Mouse (Mus musculus) liver, embryonic 12.5 days (tissue): ENCODE data around the gene Inpp4b. TPM values are rescaled to one million over a fixed set of nuclear protein-coding genes. Genes with fewer than 3 reads are reported as not detected.

Source experiments
- ATAC-seq: fragments of 200-750 bp; cut with Nextera tagmentation; 2 replicates; pipeline ENCODE4 v1.8.0; 2017; ENCODE audit warnings: moderate number of reproducible peaks, mild to moderate bottlenecking, moderate library complexity
- H3K27ac ChIP-seq: fragments of 300-500 bp; sonication (generic); 2 replicates; pipeline ENCODE4 v1.5.1; 2016; ENCODE audit warnings: mild to moderate bottlenecking
- H3K27me3 ChIP-seq: fragments of 300-500 bp; sonication (generic); replicated peaks from 2 replicates; pipeline ENCODE4 v1.6.1; 2016; ENCODE audit warnings: mild to moderate bottlenecking, moderate library complexity
- H3K36me3 ChIP-seq: fragments of 300-500 bp; sonication (generic); 2 replicates; pipeline ENCODE4 v1.6.1; 2016; ENCODE audit warnings: mild to moderate bottlenecking, moderate library complexity
- H3K4me1 ChIP-seq: fragments of 300-500 bp; sonication (generic); 2 replicates; pipeline ENCODE4 v1.6.1; 2016
- H3K4me2 ChIP-seq: fragments of 300-500 bp; sonication (generic); 2 replicates; pipeline ENCODE4 v1.6.1; 2016; ENCODE audit warnings: mild to moderate bottlenecking, moderate library complexity
- H3K4me3 ChIP-seq: fragments of 300-500 bp; sonication (generic); 2 replicates; pipeline ENCODE4 v1.5.1; 2016; ENCODE audit warnings: mild to moderate bottlenecking, moderate library complexity
- H3K9ac ChIP-seq: fragments of 300-500 bp; sonication (generic); 2 replicates; pipeline ENCODE4 v1.6.1; 2016; ENCODE audit warnings: mild to moderate bottlenecking, moderate library complexity
- H3K9me3 ChIP-seq: fragments of 300-500 bp; sonication (generic); replicated peaks from 2 replicates; pipeline ENCODE4 v1.6.1; 2016; ENCODE audit warnings: mild to moderate bottlenecking, moderate library complexity
- WGBS: fragments of 180-500 bp; shearing (Covaris S2); methylation state at CpG from one replicate; pipeline ENCODE4 v1.1.7; 2016; ENCODE audit not compliant: insufficient replicate concordance; 5-methylcytosine and 5-hydroxymethylcytosine counted together
- polyA plus RNA-seq: library from polyadenylated mRNA; unstranded; fragments of >200 nt; fragmentation: Nextera tagmentation; extraction: Ambion mirVana; gene quantifications from 2 replicates; pipeline ENCODE4 v1.2.1, GENCODE M21; 2016

Gene Inpp4b
- polyA plus RNA-seq, 1 experiment from 2014 or later, result 2.5 TPM

DNA sequence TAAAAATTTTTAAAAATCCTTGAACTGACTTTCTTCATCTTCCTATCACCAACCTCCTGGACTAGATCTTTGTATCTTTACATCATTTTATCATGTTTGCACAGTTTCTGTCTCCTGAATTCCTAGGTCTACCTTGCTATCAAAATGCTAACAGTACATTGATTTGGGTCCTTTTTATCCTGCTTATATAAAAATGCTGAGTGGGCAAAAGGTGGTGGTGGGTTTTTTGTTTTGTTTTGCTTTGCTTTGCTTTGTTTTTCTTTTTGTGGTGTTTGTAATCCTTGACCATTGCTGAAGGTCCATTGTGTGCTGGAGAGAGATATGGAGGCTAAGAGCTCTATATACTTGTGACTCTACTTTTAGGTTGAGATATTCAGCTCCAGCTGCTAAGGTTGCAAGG, 750.9 kb downstream of the Inpp4b start:
- Histone ChIP-seq H3K9ac (no peak overlapping the region), H3K27me3 (no peaks in the 10 kb centered on the region), H3K4me2 (no peak overlapping the region), H3K9me3 (0 out of 2 replicates have a peak, but pooled peaks cover under 1% of the 10 kb centered on the region), H3K4me1 (no peaks in the 10 kb centered on the region), H3K27ac (no peak overlapping the region), H3K4me3 (no peak overlapping the region), H3K36me3 (no peaks in the 10 kb centered on the region)
- no peak for ATAC-seq

- no peaks in the 10 kb centered on the region for H3K9me3 ChIP-seq
- no peaks in the 10 kb centered on the region for H3K27me3 ChIP-seq
- H3K9ac ChIP-seq, result no peak overlapping the region
- ATAC-seq, result no peak
- no peak overlapping the region for H3K4me3 ChIP-seq
- no peaks in the 10 kb centered on the region for H3K36me3 ChIP-seq
- H3K4me1 ChIP-seq, result no peaks in the 10 kb centered on the region
- no peak overlapping the region for H3K27ac ChIP-seq
- no peak overlapping the region for H3K4me2 ChIP-seq
These were observed 762.2 kb downstream of the Inpp4b start for GRCm38 (mm10) chr8:82104560-82104959.

- WGBS, result 71% methylated on average over 3 of the region's 3 CpGs
- Histone ChIP-seq H3K4me2 (no peak overlapping the region), H3K27me3 (no peaks in the 10 kb centered on the region), H3K36me3 (no peaks in the 10 kb centered on the region), H3K27ac (no peak overlapping the region), H3K9ac (no peak overlapping the region), H3K9me3 (no peaks in the 10 kb centered on the region), H3K4me3 (no peak overlapping the region), H3K4me1 (no peaks in the 10 kb centered on the region)
- no peak for ATAC-seq
These were observed 763.8 kb downstream of the Inpp4b start for GRCm38 (mm10) chr8:82106131-82106530.

- no peak for ATAC-seq
- H3K4me2 ChIP-seq, result no peak overlapping the region
- peaks cover 5% of the 10 kb centered on the region; the same call in 1 of the 2 replicates for H3K9me3 ChIP-seq
- H3K9ac ChIP-seq, result no peak overlapping the region
- H3K27me3 ChIP-seq, result no peaks in the 10 kb centered on the region
- no peak overlapping the region for H3K27ac ChIP-seq
- H3K4me1 ChIP-seq, result no peaks in the 10 kb centered on the region
- H3K36me3 ChIP-seq, result no peaks in the 10 kb centered on the region
- H3K4me3 ChIP-seq, result no peak overlapping the region
These were observed 807.9 kb downstream of the Inpp4b start for GRCm38 (mm10) chr8:82150272-82150671.

DNA sequence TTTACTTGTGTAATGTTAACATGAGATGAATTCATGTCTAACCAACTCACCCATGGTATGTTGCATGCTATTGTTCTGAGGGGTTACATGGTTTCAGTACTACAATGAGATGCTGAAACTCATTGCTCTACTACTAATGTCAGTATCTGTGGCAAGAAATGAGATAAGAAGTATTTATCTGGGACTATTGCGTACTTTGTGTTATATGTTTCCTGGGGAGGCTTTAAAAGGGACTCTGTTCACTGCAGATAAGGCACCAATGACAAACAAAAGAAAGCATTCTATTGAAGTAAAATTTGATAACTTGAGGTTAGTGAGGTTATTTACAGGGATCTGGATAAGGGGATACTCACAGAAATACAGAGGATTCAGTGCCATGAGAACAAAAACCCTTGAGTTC, 815.6 kb downstream of the Inpp4b start:
- no peaks in the 10 kb centered on the region for H3K27me3 ChIP-seq
- H3K9ac ChIP-seq, result no peak overlapping the region
- H3K4me1 ChIP-seq, result no peaks in the 10 kb centered on the region
- WGBS, result 20% methylated on average over 1 of the region's 1 CpGs
- no peak overlapping the region for H3K27ac ChIP-seq
- H3K36me3 ChIP-seq, result no peaks in the 10 kb centered on the region
- H3K9me3 ChIP-seq, result peaks cover 3% of the 10 kb centered on the region; the same call in 1 of the 2 replicates
- H3K4me3 ChIP-seq, result no peak overlapping the region
- H3K4me2 ChIP-seq, result no peak overlapping the region
- ATAC-seq, result peak; percentile 47; the same call in 1 of the 2 replicates
